Mouse (Mus musculus) midbrain, embryonic 13.5 days (tissue): Measurements from ENCODE around the gene Cyp2u1. TPM values are rescaled to one million over a fixed set of nuclear protein-coding genes. Genes with fewer than 3 reads are reported as not detected.
A peak's percentile ranks its signal among the peaks of the same experiment; 100 is the strongest.
"Not testable (repeated sequence)": the region's sequence is repeated elsewhere in the genome, so short reads cannot be mapped to it uniquely, and the experiment has no call there.

Experiments used
- ATAC-seq: fragments of 200-750 bp; cut with Nextera tagmentation; 2 replicates; pipeline ENCODE4 v1.8.0; 2017; ENCODE audit warnings: mild to moderate bottlenecking, moderate TSS enrichment, moderate library complexity
- H3K27ac ChIP-seq: fragments of 300-500 bp; sonication (generic); 2 replicates; pipeline ENCODE4 v1.5.1; 2015; ENCODE audit warnings: inconsistent platforms, mild to moderate bottlenecking, moderate library complexity
- H3K27me3 ChIP-seq: fragments of 300-500 bp; sonication (generic); 2 replicates; pipeline ENCODE4 v1.6.1; 2015; ENCODE audit warnings: mild to moderate bottlenecking, inconsistent platforms
- H3K36me3 ChIP-seq: fragments of 300-500 bp; sonication (generic); 2 replicates; pipeline ENCODE4 v1.6.1; 2015; ENCODE audit warnings: mild to moderate bottlenecking, inconsistent platforms
- H3K4me1 ChIP-seq: fragments of 300-500 bp; sonication (generic); replicated peaks from 2 replicates; pipeline ENCODE4 v1.6.1; 2015; ENCODE audit warnings: inconsistent platforms
- H3K4me2 ChIP-seq: fragments of 300-500 bp; sonication (generic); replicated peaks from 2 replicates; pipeline ENCODE4 v1.6.1; 2015; ENCODE audit warnings: moderate library complexity, mild to moderate bottlenecking, inconsistent platforms
- H3K4me3 ChIP-seq: fragments of 300-500 bp; sonication (generic); replicated peaks from 2 replicates; pipeline ENCODE4 v1.5.1; 2015; ENCODE audit warnings: mild to moderate bottlenecking, inconsistent platforms
- H3K9ac ChIP-seq: fragments of 300-500 bp; sonication (generic); replicated peaks from 2 replicates; pipeline ENCODE4 v1.6.1; 2015; ENCODE audit warnings: mild to moderate bottlenecking, inconsistent platforms
- H3K9me3 ChIP-seq: fragments of 300-500 bp; sonication (generic); 2 replicates; pipeline ENCODE4 v1.6.1; 2016; ENCODE audit warnings: mild to moderate bottlenecking, inconsistent platforms
- WGBS: fragments of 180-500 bp; shearing (Covaris S2); methylation state at CpG from one replicate; pipeline ENCODE4 v1.1.7; 2015; 5-methylcytosine and 5-hydroxymethylcytosine counted together
- polyA plus RNA-seq: library from polyadenylated mRNA; unstranded; fragments of >200 nt; fragmentation: Nextera tagmentation; extraction: Ambion mirVana; gene quantifications from 2 replicates; pipeline ENCODE4 v1.2.1, GENCODE M21; 2015

The Cyp2u1 gene
- 3.8 and 4.8 TPM in 2 replicates for polyA plus RNA-seq

DNA sequence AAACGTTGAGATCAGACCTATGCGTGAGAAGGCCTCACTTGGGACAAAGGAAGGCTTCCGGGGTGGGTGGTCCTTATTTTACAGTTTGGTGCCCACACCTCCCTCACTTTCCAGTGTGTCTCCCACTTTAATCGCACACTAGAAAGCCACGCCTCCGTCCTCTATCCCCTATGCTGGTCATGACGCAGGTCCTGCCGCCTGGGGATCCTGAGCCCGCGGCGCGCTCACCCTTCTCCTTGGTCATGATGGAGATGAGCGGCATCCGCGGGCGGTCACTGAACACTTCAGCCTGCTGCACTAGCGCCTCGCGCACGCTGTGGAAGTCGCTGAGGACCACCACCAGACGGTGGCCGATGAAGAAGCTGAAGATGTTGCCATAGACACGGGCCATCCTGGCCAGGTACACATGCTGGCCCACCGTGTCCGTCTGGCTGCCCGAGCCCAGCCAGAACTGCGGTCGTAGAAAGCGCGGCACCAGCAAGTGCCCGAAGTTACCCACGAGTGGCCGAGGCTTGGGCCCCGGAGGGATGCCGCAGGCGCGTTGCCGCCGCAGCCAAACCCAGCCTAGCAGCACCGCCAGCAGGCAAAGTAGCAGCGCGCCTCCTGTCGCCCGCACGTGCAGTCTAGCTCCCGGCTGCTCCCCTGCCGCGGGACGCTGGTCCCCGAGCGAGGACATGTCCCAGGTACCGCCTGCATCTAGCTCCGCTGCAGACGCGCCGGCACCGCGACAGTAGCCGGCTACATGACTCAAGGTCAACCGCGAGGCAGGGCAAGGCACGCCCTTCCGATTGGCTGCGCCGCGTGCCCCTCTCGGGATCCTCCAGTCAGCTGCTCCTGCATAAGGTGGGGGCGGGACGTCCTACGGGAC is at the start of gene Cyp2u1:
Cyp2u1 (minus strand) TSS at position 776 of the 868 bp plus-strand sequence.
- peak; percentile 98 for ATAC-seq
- WGBS: under 1% methylated on average over 71 of the region's 71 CpGs
- H3K4me2 ChIP-seq: peak within 1 kb of the TSS; percentile 88

DNA sequence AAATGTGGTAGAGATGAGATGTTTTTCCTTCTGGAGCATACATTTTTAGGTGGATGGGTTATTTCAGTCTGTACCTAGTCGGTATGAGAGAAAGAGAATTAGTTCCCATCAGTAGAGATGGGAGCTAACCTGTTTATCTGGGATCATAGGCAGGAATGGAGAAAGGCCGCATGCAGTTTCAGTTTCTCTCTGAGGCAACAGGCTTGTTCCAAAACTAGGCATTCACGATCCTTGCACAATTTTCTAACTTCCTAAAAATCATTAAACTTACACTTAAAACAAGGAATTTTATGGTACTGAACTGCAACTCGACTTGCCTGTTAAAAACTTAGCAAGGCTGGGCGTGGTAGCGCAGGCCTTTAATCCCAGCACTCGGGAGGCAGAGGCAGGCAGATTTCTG is 47.5 kb upstream of the Cyp2u1 start:
- Histone ChIP-seq H3K4me1 (no peaks in the 10 kb centered on the region), H3K4me3 (no peak overlapping the region), H3K9ac (no peak overlapping the region), H3K27me3 (no peaks in the 10 kb centered on the region), H3K9me3 (no peaks in the 10 kb centered on the region), H3K36me3 (no peaks in the 10 kb centered on the region), H3K4me2 (no peak overlapping the region), H3K27ac (no peak overlapping the region)
- ATAC-seq: no peak
- WGBS: 92% methylated on average over 7 of the region's 7 CpGs

More for the DNA sequence above, at the start of gene Cyp2u1:
- H3K4me3 ChIP-seq: peak within 1 kb of the TSS; percentile 66
- H3K27me3 ChIP-seq: peaks cover 12% of the 10 kb centered on the region; the same call in 1 of the 2 replicates
- H3K9me3 ChIP-seq: no peaks in the 10 kb centered on the region
- no peaks in the 10 kb centered on the region for H3K36me3 ChIP-seq
- peak within 1 kb of the TSS; percentile 75 for H3K9ac ChIP-seq
- peak within 1 kb of the TSS; percentile 83 for H3K27ac ChIP-seq
- H3K4me1 ChIP-seq: peaks cover 9% of the 10 kb centered on the region; the same call in 1 of the 2 replicates

DNA sequence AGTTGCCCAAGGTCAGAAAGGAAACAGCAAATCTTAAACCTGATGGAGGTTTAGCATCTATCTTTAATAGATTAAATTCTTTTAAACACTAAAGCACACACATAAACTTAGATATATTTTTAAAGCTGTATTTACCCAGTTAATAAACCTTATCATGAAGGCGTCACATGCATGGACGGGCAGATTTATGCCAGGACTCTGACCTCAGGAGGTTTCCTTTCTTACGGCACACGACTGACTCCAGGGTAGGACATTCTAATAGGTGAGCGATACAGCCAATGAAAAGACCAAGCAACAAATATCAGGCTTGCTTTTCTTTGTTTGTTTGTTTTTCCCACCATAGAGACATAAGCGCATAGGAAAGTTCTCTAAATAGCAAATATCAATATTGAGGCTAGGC is 46.0 kb upstream of the Cyp2u1 start:
- no peaks in the 10 kb centered on the region for H3K9me3 ChIP-seq
- no peak overlapping the region for H3K4me3 ChIP-seq
- no peak overlapping the region for H3K4me2 ChIP-seq
- H3K27me3 ChIP-seq: no peaks in the 10 kb centered on the region
- 89% methylated on average over 6 of the region's 6 CpGs for WGBS
- H3K9ac ChIP-seq: no peak overlapping the region
- H3K4me1 ChIP-seq: no peaks in the 10 kb centered on the region
- no peak overlapping the region for H3K27ac ChIP-seq
- H3K36me3 ChIP-seq: no peaks in the 10 kb centered on the region
- ATAC-seq: no peak

DNA sequence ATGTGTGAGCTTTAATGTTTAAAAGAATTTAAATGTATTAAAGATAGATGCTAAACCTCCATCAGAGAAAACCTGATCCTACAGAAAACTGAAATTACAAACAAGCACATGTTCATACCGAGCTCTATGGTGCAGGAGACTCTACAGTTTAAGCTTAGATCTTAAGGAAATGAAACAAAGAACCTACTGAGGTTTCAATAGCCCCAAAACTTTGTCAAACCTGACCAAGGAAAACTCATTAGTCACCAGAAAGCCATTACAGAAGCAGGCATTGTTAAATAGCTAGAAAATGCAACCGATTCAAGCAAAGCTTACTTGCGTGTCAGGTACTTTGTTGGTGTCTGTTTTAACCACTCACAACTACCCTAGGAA is 45.5 kb upstream of the Cyp2u1 start:
- WGBS: 85% methylated on average over 3 of the region's 3 CpGs
- H3K4me2 ChIP-seq: no peak overlapping the region

DNA sequence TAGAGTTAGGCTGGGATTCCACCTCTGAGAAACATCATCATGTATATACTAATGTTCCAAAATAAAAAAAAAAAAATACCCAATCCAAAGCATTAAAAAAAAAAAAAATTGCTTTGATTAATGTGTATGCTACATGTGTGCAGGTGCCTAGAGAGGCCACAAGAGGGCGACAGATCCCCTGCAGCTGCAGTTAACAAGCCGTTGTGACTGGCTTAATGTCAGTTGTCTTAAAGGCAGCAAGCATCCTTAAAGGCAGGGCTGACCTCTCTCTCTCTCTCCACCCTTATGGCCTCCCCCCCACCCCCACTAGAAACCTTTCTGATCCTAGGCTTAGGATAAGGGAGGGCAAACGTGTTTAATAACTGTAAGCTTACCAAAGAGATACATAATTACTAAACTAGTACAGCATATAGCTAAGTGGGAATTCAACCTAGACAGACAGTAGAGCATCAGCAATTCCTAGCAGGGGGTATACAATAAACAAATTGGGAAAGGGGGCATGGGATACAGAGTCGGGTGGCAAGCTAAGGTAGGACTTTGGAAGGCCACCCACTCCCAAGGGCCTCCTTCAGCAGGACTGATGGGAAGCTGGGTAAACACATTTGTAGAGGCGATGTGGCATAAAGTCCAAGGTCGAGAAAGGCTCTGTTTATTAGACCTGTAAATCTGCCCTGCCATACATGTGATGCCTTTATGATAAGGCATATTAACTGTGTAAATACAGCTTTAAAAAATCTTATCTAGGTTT is 45.0 kb upstream of the Cyp2u1 start:
- Histone ChIP-seq H3K4me2 (no peak overlapping the region), H3K4me1 (no peaks in the 10 kb centered on the region), H3K9ac (no peak overlapping the region), H3K4me3 (no peak overlapping the region), H3K36me3 (no peaks in the 10 kb centered on the region), H3K27ac (no peak overlapping the region), H3K27me3 (no peaks in the 10 kb centered on the region), H3K9me3 (no peaks in the 10 kb centered on the region)
- 64% methylated on average over 6 of the region's 6 CpGs for WGBS
- no peak for ATAC-seq

More for the DNA sequence above, 45.5 kb upstream of the Cyp2u1 start:
- ATAC-seq: no peak
- no peaks in the 10 kb centered on the region for H3K27me3 ChIP-seq
- H3K36me3 ChIP-seq: no peaks in the 10 kb centered on the region
- H3K27ac ChIP-seq: no peak overlapping the region
- no peak overlapping the region for H3K9ac ChIP-seq
- no peaks in the 10 kb centered on the region for H3K4me1 ChIP-seq
- no peak overlapping the region for H3K4me3 ChIP-seq
- H3K9me3 ChIP-seq: no peaks in the 10 kb centered on the region

DNA sequence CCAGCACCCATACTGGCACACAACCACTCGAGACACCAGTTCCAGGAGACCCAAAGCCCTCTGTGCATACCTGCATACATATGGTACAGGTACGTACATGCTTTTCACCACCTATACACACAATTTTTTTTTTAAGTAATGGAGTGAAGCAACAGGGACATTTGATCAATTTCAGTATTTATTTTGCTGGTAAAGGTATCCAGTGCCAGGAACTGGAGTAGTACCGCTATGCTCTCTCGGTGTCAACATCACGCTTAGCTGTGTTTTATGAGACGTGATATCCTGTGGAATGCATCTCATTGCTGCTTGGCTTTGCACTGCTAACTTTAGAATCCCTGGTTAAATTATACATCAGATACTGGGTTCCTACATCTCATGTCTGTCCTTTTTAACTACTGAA is 42.9 kb upstream of the Cyp2u1 start:
- 93% methylated on average over 6 of the region's 6 CpGs for WGBS
- Histone ChIP-seq H3K27ac (no peak overlapping the region), H3K27me3 (no peaks in the 10 kb centered on the region), H3K9me3 (no peaks in the 10 kb centered on the region), H3K4me3 (no peak overlapping the region), H3K9ac (no peak overlapping the region), H3K4me1 (no peaks in the 10 kb centered on the region), H3K4me2 (no peak overlapping the region), H3K36me3 (no peaks in the 10 kb centered on the region)
- no peak for ATAC-seq

DNA sequence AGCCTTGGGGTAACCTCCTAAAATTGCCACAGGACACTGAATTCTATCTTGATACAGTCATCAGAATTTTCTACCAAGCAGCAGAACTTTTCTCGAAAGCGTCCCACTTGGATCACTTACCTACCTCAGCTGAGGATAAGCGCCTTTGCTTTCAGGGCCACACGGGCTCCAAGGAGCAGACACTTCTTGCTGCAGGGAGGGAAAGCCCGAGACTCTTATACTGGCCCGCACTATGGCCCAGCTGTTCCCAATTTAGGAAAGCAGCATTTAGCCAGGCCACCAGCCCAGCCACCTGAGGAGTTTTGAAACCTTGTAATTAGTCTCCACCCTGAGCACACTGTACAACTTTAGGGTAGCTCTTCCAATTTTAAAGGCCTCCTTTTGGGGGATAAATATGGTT is 40.3 kb upstream of the Cyp2u1 start:
- Histone ChIP-seq H3K4me1 (no peaks in the 10 kb centered on the region), H3K27ac (no peak overlapping the region), H3K9ac (no peak overlapping the region), H3K36me3 (no peaks in the 10 kb centered on the region), H3K4me2 (no peak overlapping the region), H3K4me3 (no peak overlapping the region), H3K27me3 (no peaks in the 10 kb centered on the region), H3K9me3 (no peaks in the 10 kb centered on the region)
- 91% methylated on average over 6 of the region's 6 CpGs for WGBS
- no peak for ATAC-seq

DNA sequence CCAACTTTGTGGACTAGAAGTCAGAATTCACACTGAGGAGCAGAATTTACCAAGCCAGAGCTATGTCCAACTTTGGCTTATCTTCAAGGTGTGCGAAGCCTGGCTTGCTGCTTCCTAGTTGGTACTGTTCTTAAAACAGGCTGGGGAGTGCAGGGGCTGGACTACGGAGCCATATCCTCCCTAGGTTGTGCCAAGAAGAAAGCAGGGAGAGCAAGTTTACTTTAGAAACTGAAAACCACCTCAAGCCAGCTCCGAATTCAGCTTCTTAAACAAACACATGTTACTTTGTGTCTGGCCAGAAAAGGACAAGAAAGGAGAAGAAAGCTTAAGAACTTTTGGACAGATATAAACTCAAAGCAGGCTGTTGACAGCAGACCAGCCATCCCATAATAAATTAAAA is 37.9 kb upstream of the Cyp2u1 start:
- no peaks in the 10 kb centered on the region for H3K9me3 ChIP-seq
- H3K4me3 ChIP-seq: no peak overlapping the region
- H3K36me3 ChIP-seq: no peaks in the 10 kb centered on the region
- ATAC-seq: no peak
- H3K4me2 ChIP-seq: no peak overlapping the region
- no peaks in the 10 kb centered on the region for H3K4me1 ChIP-seq
- no peak overlapping the region for H3K27ac ChIP-seq
- no peaks in the 10 kb centered on the region for H3K27me3 ChIP-seq
- WGBS: 86% methylated on average over 3 of the region's 3 CpGs
- H3K9ac ChIP-seq: no peak overlapping the region

DNA sequence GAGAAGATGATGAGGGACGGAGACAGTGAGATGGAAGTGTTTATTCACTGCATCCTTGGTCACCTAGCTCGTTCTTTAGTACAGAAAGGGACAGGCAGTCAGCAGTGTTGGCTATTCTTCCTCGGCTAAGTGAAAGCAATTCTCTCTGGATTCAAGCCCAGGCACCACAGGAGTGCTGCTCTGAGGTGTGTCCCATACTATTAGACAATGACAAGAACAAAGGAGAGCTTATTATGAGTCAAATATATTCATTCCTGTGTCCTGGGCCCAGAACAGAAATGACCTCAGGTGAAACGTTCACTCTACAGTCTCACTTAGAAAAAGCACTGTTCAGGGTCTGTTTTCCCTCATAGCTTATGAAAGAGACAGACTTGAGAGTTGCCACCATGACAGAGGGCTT is 36.3 kb upstream of the Cyp2u1 start:
- 66% methylated on average over 4 of the region's 4 CpGs for WGBS

DNA sequence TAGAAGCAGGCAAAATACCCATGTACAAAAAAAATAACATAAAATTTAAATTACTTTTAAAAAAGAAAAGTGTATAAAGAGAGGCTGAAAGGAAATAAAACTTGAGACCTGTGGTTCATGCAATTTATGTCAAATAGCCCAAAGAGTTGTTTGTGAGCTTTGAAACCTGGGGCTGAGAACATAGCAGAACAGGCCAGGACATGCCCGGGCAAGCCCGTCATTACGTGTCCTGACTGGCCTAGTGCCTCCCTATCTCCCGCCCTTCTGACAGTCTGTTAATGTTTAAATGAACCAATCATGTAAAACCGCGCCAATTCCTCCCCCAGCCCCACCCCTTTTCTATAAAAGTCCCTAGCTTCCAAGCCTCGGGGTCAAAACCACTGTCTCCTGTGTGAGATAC is 34.7 kb upstream of the Cyp2u1 start:
- not testable (repeated sequence) for H3K27me3 ChIP-seq, H3K9ac ChIP-seq, H3K4me1 ChIP-seq, H3K27ac ChIP-seq, H3K4me2 ChIP-seq, H3K4me3 ChIP-seq, ATAC-seq, H3K36me3 ChIP-seq, H3K9me3 ChIP-seq
- 92% methylated on average over 5 of the region's 7 CpGs for WGBS

More for the DNA sequence above, 36.3 kb upstream of the Cyp2u1 start:
- H3K36me3 ChIP-seq: no peaks in the 10 kb centered on the region
- H3K27ac ChIP-seq: no peak overlapping the region
- H3K4me3 ChIP-seq: no peak overlapping the region
- ATAC-seq: no peak
- H3K27me3 ChIP-seq: no peaks in the 10 kb centered on the region
- no peak overlapping the region for H3K4me2 ChIP-seq
- no peak overlapping the region for H3K9ac ChIP-seq
- H3K4me1 ChIP-seq: no peaks in the 10 kb centered on the region; the same call in 1 of the 2 replicates
- no peaks in the 10 kb centered on the region for H3K9me3 ChIP-seq

DNA sequence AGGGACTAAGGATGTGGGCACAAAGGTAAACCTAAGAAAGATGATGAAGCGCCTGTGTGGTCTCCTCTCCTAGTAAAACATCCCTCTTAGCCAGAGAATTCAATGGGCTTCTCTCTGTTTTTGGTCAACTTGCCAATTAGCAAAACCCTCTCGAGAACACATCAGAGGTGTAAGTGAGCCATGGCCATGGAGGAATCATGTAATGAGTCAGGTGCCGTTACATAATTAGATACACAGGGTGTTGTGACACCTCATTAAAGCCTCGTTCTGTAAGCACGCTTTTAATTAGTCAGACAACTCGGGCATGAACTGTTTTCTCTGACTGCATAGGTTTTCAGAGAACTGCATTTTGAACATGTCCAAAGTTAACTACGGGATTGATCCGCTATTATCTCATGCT is 33.6 kb upstream of the Cyp2u1 start:
- Histone ChIP-seq H3K9ac (no peak overlapping the region), H3K36me3 (no peaks in the 10 kb centered on the region), H3K9me3 (no peaks in the 10 kb centered on the region), H3K27me3 (no peaks in the 10 kb centered on the region), H3K4me1 (no peaks in the 10 kb centered on the region; the same call in 1 of the 2 replicates), H3K4me3 (no peak overlapping the region), H3K27ac (no peak overlapping the region), H3K4me2 (no peak overlapping the region)
- WGBS: 77% methylated on average over 8 of the region's 8 CpGs
- ATAC-seq: no peak

DNA sequence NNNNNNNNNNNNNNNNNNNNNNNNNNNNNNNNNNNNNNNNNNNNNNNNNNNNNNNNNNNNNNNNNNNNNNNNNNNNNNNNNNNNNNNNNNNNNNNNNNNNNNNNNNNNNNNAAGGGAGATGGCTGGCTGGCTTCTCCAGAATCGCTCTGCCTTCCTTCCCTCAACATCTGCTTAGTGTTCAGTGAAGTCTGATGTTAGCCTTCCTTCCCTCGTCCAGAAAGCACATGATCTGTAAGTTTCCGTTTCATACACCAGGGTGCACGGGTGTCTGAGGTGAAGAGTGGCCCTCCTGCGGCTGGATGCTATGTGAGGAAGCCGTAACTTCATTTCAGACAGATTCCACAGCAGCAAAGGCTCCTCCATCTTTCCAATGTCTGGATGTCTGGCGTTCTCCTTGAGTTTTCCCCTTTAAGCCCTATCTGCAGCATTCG is 32.1 kb upstream of the Cyp2u1 start:
- Histone ChIP-seq H3K36me3 (no peaks in the 10 kb centered on the region), H3K9ac (no peak overlapping the region), H3K27ac (no peak overlapping the region; the same call in 1 of the 2 replicates), H3K4me3 (no peak overlapping the region), H3K4me2 (no peak overlapping the region), H3K4me1 (no peaks in the 10 kb centered on the region; the same call in 1 of the 2 replicates), H3K27me3 (no peaks in the 10 kb centered on the region), H3K9me3 (no peaks in the 10 kb centered on the region)
- 85% methylated on average over 8 of the region's 8 CpGs for WGBS
- ATAC-seq: no peak
